Comparison of ENCODE assay signal across 14 mouse cellular contexts in the genomic region with DNA sequence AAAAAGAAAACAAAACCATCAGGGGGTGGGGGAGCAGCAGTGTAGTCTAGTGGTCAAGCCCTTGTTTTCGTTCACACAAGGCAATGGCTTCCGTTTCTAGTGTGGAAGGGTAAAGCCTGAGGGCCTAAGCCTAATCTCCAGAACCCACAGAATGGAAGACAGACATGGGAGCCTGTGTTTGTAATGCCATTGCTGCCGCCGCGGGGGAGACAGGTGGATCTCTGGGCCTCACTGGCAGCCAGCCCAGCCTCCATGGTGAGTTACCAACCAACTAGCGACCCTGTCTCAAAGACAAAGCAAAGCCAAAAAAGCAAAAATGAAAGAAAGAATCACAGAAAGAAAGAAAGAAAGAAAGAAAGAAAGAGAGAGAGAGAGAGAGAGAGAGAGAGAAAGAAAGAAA.
"Had no signal": no experiment of that assay in that cellular context is flagged by ENCODE, and none has a peak within 500 bp of the region (broad histone marks: within the 10 kb centered on the region; RNA-seq: fewer than 3 reads in every experiment).

No protein-coding gene starts in this region.

- H3K4me3 ChIP-seq: left cerebral cortex, adult 2 months; limb, embryonic 12.5 days; liver, embryonic 13.5 days; lung, embryonic 15.5 days; megakaryocyte, embryonic 14.5 days had no signal

- H3K27ac ChIP-seq: left cerebral cortex, adult 2 months; limb, embryonic 12.5 days; liver, embryonic 13.5 days; lung, embryonic 15.5 days; macrophage had no signal

- H3K36me3 ChIP-seq: limb, embryonic 12.5 days; liver, embryonic 13.5 days; lung, embryonic 15.5 days had no signal

- H3K9me3 ChIP-seq: limb, embryonic 12.5 days; liver, embryonic 13.5 days; lung, embryonic 15.5 days; megakaryocyte, embryonic 14.5 days had no signal

- ATAC-seq: liver, postnatal 0 days had no signal

- DNase-seq: kidney, postnatal 25 days; liver; liver, embryonic 13.5 days; liver, postnatal 0 days; lung, postnatal 14 days; right cerebral cortex, adult 18-20 months; right cerebral cortex, postnatal 25 days; thymus, postnatal 36 days had no signal

- H3K9ac ChIP-seq: limb, embryonic 12.5 days; liver, embryonic 13.5 days; liver, postnatal 0 days; lung, embryonic 15.5 days had no signal

- H3K4me2 ChIP-seq: limb, embryonic 12.5 days; liver, embryonic 13.5 days; lung, embryonic 15.5 days; midbrain, embryonic 11.5 days had no signal
